Mouse (Mus musculus) thymus, postnatal 10 days (tissue): ENCODE results near the gene Ppp1r9a.

Experiments used
- DNase-seq, 2 experiments: peaks; one replicate each; pipeline ENCODE4 v3.0.0; 2021; ENCODE audit warnings: low spot score in 2 of 2

Gene Ppp1r9a

DNA sequence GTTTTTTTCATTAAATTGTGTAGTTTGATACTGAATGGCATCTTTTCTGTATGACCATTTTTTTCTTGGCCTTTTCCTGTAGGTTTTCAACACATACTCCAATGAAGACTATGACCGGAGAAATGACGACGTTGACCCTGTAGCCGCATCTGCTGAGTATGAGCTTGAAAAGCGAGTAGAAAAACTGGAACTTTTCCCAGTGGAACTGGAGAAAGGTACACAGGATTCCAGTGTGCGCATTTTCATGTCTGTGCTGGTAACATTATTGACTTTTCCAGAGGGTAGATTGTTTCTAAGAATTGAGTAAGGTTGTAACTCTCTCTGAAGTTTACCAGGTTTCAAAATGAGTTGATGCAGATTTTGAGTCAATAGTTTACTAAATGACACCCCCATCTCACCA lies 143.1 kb downstream of the Ppp1r9a start:
- no peak for DNase-seq

- DNase-seq, result no peak
Measured at GRCm38 (mm10) chr6:5048025-5048424, 145.3 kb downstream of the Ppp1r9a start.

DNA sequence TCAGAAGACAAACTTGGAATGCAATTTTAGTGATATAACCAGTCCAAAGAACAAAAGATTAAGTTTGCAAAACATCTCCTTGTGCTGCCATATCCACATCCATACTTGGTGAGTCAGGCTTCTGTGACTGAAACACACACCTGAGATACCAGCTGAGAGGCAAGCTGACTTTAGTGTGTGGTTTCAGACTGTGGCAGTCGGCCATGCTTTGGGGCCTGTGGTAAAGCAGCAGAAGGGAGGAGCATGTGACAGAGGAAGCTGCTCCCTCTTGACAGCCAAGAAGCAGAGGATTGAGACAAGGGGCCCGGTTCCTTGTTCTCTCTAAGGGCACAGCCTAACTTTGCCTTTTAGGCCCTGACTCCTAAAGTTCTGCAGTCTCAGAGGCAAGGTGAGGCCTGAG lies 149.6 kb downstream of the Ppp1r9a start:
- DNase-seq, result no peak

DNA sequence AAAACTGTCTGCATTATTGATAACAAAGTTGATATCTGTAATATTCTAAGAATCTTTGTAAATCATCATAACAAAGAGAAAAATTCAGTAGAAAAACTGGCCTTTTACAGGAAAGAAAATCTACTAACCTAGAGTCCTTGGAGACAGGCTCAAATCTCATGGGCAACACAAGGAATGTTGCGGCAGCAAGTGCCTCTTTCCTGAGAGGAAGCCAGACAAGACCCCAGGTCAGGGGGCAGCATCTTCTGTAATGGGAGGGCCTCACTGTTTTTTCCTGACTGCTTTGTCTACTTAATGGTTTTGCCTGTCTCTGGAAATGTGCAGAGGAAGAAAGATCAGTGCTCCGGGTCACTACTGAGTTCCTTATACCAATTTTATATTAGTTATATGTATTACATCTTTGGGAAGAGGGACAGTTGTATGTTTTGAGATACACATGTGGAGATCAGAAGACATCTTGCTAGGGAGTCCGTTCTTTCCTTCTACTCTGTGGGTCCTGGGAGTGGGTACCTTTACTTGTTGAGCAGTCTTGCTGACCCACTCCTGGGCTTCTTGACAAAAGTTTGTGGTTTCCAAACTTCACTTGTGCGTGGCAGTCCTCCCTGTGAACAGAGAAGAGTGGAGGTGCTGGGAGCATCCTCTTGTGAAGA lies 151.9 kb downstream of the Ppp1r9a start:
- DNase-seq, result no peak

- DNase-seq, result no peak
Measured at GRCm38 (mm10) chr6:5074736-5075135, 172.0 kb downstream of the Ppp1r9a start.

DNA sequence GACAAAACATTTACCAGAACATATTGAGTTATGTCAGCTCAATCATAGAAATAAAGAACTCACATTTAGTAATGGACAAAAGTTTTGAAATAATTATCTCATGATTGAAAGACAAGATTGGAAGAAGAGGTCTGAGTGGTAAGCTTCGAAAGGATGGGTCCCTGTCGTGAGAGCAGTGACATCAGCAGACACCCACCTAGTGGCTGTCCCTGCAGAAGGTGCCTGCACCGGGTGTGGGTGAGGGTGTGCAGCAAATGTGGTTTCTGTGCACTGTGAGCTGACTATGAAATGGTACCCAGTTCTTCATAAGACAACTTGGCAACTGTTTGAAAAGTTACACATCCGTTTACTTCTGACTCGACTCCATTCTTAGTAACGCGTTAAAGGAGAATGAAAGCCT lies 173.0 kb downstream of the Ppp1r9a start:
- DNase-seq, result no peak

GRCm38 (mm10) chr6:5078009-5078408 lies 175.3 kb downstream of the Ppp1r9a start:
- no peak for DNase-seq

DNA sequence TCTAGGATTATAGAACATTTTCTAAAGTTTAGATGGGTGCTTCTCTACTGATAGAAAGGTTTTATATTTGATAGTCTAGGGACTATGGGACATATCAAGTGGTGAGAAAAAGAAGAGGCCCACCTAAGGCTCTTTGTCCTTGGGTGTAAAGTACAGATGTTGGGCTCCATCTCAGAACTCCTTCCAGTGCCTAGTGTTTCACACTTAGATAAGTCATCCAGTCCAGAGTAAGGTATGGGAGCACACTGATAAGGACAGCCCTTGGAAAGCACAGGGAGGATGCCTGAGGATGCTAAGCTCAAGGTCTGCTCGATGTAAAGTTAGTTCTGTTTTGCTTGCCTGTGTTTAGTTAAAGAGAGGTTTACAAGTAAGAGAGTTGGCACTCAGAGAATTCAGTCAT lies 176.4 kb downstream of the Ppp1r9a start:
- DNase-seq, result no peak

GRCm38 (mm10) chr6:5080094-5080493 lies 177.4 kb downstream of the Ppp1r9a start:
- no peak for DNase-seq

GRCm38 (mm10) chr6:5080496-5080895 lies 177.8 kb downstream of the Ppp1r9a start:
- no peak for DNase-seq

- no peak for DNase-seq
Measured at GRCm38 (mm10) chr6:5081099-5081498, 178.4 kb downstream of the Ppp1r9a start.

DNA sequence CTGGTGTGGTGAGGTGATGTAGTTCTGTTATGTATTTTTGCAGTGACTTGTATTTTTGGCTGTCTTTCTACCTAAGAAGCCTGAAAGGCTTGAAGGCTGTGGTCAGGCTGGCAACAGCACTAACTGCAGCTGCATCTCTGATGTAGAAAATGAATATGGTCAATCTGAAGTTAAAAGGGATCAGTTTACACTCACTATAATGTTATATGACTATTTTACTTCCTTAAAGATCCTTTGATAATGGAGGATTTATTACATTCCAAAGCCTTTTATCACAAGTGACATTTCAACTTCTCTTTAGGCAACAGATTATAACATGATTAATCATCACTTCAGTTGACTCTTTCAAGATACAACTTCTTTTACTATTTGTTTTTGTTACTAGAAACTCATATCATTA lies 179.4 kb downstream of the Ppp1r9a start:
- DNase-seq, result no peak

- no peak for DNase-seq
Measured at GRCm38 (mm10) chr6:5082740-5083139, 180.0 kb downstream of the Ppp1r9a start.

DNA sequence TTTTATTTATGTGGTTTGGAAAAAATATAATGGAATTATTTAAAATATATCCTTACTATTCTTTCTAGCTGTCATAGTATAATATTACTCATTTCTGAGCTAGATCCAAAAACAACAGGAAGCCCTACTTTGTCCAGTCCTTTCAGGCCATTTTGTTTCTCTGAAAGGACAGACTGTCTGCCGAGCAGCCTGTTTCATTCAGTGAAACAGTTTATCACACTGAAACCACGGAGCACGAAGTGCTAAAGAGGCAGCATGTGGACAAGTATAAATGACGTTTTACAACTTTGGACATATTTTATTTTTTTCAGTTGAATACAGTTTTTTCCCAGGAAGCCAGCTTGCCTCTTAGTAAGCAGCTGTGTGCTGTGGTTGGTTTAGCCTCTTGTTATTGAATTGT lies 181.2 kb downstream of the Ppp1r9a start:
- no peak for DNase-seq

DNA sequence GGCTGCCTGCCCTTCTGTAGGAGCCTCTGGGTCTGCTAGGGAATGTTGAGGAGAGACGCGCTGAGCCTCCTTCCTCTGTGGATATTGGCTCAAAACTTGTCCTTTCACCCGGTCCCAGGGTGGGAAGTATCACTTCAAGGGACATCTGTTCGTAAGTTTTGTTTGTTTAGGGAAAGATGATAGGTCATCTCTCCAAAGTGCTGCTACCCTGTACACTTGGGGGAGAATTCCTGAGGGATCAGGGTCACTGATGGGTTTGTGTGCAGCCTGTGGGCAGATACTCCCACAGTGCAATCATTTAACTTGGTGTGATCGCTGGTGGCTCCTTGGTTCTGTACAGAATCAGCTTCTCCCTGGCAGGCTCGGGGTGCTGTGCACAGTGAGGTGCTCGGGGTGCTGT lies 189.2 kb downstream of the Ppp1r9a start:
- DNase-seq, result no peak

- DNase-seq, result no peak
Measured at GRCm38 (mm10) chr6:5092795-5093194, 190.1 kb downstream of the Ppp1r9a start.

DNA sequence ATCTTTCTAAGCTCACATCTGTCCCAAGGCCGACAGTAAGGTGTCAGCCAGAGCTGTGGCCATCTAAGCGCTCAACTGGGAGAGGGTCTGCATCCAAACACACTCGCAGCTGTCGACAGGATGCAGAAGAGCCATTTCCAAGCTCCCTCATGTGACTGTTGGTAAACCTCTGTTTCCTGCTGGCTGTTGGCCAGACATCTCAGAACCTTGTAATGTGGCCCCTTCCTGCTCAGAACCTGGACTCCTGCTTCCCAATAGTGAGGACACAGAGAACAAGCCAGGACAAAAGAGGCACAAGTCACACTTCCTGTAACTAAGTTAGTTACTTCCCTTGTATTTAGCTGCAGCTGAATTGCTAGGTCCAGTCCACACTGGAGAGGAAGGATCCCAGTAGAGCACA lies 190.8 kb downstream of the Ppp1r9a start:
- DNase-seq, result no peak

DNA sequence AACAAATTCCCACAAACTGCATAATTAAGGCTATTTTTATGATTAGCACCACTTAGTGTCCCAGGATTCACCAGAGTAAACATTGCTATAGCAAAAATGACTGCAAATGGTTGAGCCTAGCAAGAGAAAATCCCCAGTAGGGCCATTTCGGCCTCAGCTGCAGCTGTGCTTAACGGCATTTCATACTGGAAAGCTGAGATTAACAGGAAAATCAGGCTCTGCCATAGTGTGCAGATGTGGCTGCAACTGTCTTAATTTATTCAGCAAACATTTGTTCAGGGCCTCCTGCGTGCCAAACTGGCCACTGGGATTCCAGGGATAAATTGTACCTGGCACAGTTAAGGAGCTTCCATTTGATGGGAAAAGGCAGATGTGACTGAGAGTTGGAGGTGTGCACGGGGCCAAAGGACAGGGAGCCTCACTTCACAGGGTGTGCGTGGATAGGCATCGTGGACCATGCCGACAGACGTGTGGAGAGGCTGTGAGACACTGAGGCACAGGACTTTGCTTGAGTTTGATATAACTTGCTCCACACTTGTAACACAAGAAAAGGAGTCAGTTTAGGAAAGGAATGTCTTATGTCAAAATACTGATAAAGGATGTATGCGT lies 192.8 kb downstream of the Ppp1r9a start:
- no peak for DNase-seq

DNA sequence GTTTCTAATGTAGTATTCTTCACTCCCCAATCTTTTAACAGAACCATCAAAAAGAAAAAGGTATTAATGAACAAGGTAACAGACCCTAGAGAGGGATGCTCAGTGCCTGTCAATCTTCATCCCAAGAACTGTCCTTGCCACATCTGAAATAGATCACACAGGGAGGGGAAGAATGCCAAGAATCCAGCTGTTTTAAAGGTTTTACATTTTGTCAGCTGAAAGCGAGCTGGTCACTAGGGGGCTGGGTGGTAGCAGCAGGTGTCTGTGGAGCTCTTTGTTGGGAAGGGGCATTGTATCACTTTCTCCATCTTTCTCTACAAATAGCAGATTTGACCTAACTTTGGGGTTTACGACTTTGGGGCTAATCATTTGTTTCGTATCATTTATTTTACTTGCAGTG lies 194.6 kb downstream of the Ppp1r9a start:
- no peak for DNase-seq

GRCm38 (mm10) chr6:5099282-5099681 lies 196.6 kb downstream of the Ppp1r9a start:
- DNase-seq, result no peak

GRCm38 (mm10) chr6:5099842-5100241 lies 197.1 kb downstream of the Ppp1r9a start:
- no peak for DNase-seq

DNA sequence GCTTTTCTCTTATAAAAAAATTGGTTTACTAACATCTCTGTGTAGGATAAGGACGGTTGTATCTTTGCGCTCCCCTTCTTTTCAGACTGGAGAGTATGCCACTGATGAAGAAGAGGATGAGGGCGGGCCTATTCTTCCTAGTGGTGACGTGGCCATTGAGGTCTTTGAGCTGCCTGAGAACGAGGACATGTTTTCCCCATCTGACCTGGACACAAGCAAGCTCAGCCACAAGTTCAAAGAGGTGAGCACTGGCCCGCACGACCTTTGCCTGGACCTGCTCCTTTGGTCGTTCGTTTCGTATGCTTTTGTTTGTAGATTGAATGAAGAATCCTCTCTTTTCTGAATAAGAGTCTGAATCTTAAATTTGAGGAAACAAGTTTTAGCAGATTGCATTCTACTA lies 197.6 kb downstream of the Ppp1r9a start:
- DNase-seq, result no peak

DNA sequence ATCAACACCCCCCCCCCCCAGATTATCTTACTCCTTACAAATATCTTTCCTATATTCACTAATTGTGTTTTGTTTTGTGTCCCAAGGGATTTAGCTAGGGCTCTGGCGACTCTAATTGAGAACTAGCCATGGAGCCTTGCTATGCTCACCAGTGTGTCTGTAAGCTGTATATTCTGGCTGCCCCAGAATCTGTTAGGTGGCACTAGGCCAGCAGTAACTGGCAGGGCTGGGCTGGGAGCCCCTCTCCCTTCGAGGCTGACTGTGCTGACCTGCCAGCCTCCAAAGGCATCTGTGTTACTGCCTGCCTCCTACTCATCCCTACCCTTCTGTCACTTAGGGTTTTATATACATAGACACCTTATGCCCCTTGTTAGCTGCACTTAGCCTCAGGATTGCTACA lies 200.0 kb downstream of the Ppp1r9a start:
- no peak for DNase-seq

- no peak for DNase-seq
Measured at GRCm38 (mm10) chr6:5103769-5104168, 201.1 kb downstream of the Ppp1r9a start.
